Mouse (Mus musculus): ENCODE results near the gene Dnajb12. TPM values are rescaled to one million over a fixed set of nuclear protein-coding genes. Genes with fewer than 3 reads are reported as not detected.

Gene Dnajb12
- polyA plus RNA-seq, 1 experiment from 2014 or later, result 28.6 TPM

GRCm38 (mm10) chr10:59861201-59861600 lies 18.2 kb upstream of the Dnajb12 start:
- no peaks in the 10 kb centered on the region for H3K9me3 ChIP-seq (ENCODE audit: control insufficient read depth, low read length)
- no peak overlapping the region for H3K9ac ChIP-seq (ENCODE audit: low read length)
- no peaks in the 10 kb centered on the region for H3K36me3 ChIP-seq (ENCODE audit: control insufficient read depth, insufficient read depth, low read length)
- 0 out of 4 replicates have a peak, but pooled peaks cover 0 to 5% of the 10 kb centered on the region in 2 experiments for H3K4me1 ChIP-seq (ENCODE audit: control insufficient read depth in 2 of 2, insufficient read depth in 2 of 2, low read length in 2 of 2)
- H3K4me3 ChIP-seq (ENCODE audit: control insufficient read depth in 1 of 2, insufficient read depth in 1 of 2, low read depth in 1 of 2, low read length in 2 of 2), result no peak overlapping the region
- no peak overlapping the region for H3K27ac ChIP-seq (replicated peaks in 1 of 2; ENCODE audit: control insufficient read depth in 1 of 2, insufficient read depth in 1 of 2, low read depth in 2 of 2, low read length in 2 of 2)
- no peak overlapping the region for H3K4me2 ChIP-seq (ENCODE audit: low read length)
- 81% methylated on average over 10 of the region's 10 CpGs for WGBS
- no peak for ATAC-seq (ENCODE audit: insufficient number of reproducible peaks, insufficient read depth, low FRiP score, low read depth)
- H3K27me3 ChIP-seq (ENCODE audit: control insufficient read depth, insufficient read depth, low read length), result no peaks in the 10 kb centered on the region

- WGBS, result 81% methylated on average over 6 of the region's 6 CpGs
- no peak overlapping the region for H3K9ac ChIP-seq (ENCODE audit: low read length)
Measured at GRCm38 (mm10) chr10:59862816-59863440, 16.4 kb upstream of the Dnajb12 start.

GRCm38 (mm10) chr10:59863620-59864019 lies 15.7 kb upstream of the Dnajb12 start:
- H3K27me3 ChIP-seq (ENCODE audit: control insufficient read depth, insufficient read depth, low read length), result no peaks in the 10 kb centered on the region
- H3K27ac ChIP-seq (replicated peaks in 1 of 2; ENCODE audit: control insufficient read depth in 1 of 2, insufficient read depth in 1 of 2, low read depth in 2 of 2, low read length in 2 of 2), result no peak overlapping the region
- no peak overlapping the region for H3K9ac ChIP-seq (ENCODE audit: low read length)
- no peaks in the 10 kb centered on the region for H3K9me3 ChIP-seq (ENCODE audit: control insufficient read depth, low read length)
- 0 out of 4 replicates have a peak, but pooled peaks cover 0 to 5% of the 10 kb centered on the region in 2 experiments for H3K4me1 ChIP-seq (ENCODE audit: control insufficient read depth in 2 of 2, insufficient read depth in 2 of 2, low read length in 2 of 2)
- H3K4me3 ChIP-seq (ENCODE audit: control insufficient read depth in 1 of 2, insufficient read depth in 1 of 2, low read depth in 1 of 2, low read length in 2 of 2), result no peak overlapping the region
- H3K36me3 ChIP-seq (ENCODE audit: control insufficient read depth, insufficient read depth, low read length), result no peaks in the 10 kb centered on the region
- 45% methylated on average over 4 of the region's 4 CpGs for WGBS
- no peak overlapping the region for H3K4me2 ChIP-seq (ENCODE audit: low read length)
- ATAC-seq (ENCODE audit: insufficient number of reproducible peaks, insufficient read depth, low FRiP score, low read depth), result no peak

More at GRCm38 (mm10) chr10:59862816-59863440, 16.4 kb upstream of the Dnajb12 start:
- no peaks in the 10 kb centered on the region for H3K27me3 ChIP-seq (ENCODE audit: control insufficient read depth, insufficient read depth, low read length)
- H3K4me3 ChIP-seq (ENCODE audit: control insufficient read depth in 1 of 2, insufficient read depth in 1 of 2, low read depth in 1 of 2, low read length in 2 of 2), result no peak overlapping the region
- no peaks in the 10 kb centered on the region for H3K36me3 ChIP-seq (ENCODE audit: control insufficient read depth, insufficient read depth, low read length)
- H3K4me1 ChIP-seq (ENCODE audit: control insufficient read depth in 2 of 2, insufficient read depth in 2 of 2, low read length in 2 of 2), result 0 out of 4 replicates have a peak, but pooled peaks cover 0 to 5% of the 10 kb centered on the region in 2 experiments
- H3K9me3 ChIP-seq (ENCODE audit: control insufficient read depth, low read length), result no peaks in the 10 kb centered on the region
- no peak overlapping the region for H3K4me2 ChIP-seq (ENCODE audit: low read length)
- no peak overlapping the region for H3K27ac ChIP-seq (replicated peaks in 1 of 2; ENCODE audit: control insufficient read depth in 1 of 2, insufficient read depth in 1 of 2, low read depth in 2 of 2, low read length in 2 of 2)
- no peak for ATAC-seq (ENCODE audit: insufficient number of reproducible peaks, insufficient read depth, low FRiP score, low read depth)

GRCm38 (mm10) chr10:59864232-59864875 lies 15.0 kb upstream of the Dnajb12 start:
- no peak for ATAC-seq (ENCODE audit: insufficient number of reproducible peaks, insufficient read depth, low FRiP score, low read depth)
- no peak overlapping the region for H3K9ac ChIP-seq (ENCODE audit: low read length)
- H3K27ac ChIP-seq (replicated peaks in 1 of 2; ENCODE audit: control insufficient read depth in 1 of 2, insufficient read depth in 1 of 2, low read depth in 2 of 2, low read length in 2 of 2), result no peak overlapping the region
- H3K36me3 ChIP-seq (ENCODE audit: control insufficient read depth, insufficient read depth, low read length), result no peaks in the 10 kb centered on the region
- no peak overlapping the region for H3K4me3 ChIP-seq (ENCODE audit: control insufficient read depth in 1 of 2, insufficient read depth in 1 of 2, low read depth in 1 of 2, low read length in 2 of 2)
- 0 out of 4 replicates have a peak, but pooled peaks cover 0 to 5% of the 10 kb centered on the region in 2 experiments for H3K4me1 ChIP-seq (ENCODE audit: control insufficient read depth in 2 of 2, insufficient read depth in 2 of 2, low read length in 2 of 2)
- no peak overlapping the region for H3K4me2 ChIP-seq (ENCODE audit: low read length)
- H3K27me3 ChIP-seq (ENCODE audit: control insufficient read depth, insufficient read depth, low read length), result no peaks in the 10 kb centered on the region
- H3K9me3 ChIP-seq (ENCODE audit: control insufficient read depth, low read length), result no peaks in the 10 kb centered on the region
- WGBS, result 88% methylated on average over 19 of the region's 19 CpGs

- no peak overlapping the region for H3K9ac ChIP-seq (ENCODE audit: low read length)
- no peaks in the 10 kb centered on the region for H3K36me3 ChIP-seq (ENCODE audit: control insufficient read depth, insufficient read depth, low read length)
- no peaks in the 10 kb centered on the region for H3K27me3 ChIP-seq (ENCODE audit: control insufficient read depth, insufficient read depth, low read length)
- H3K4me2 ChIP-seq (ENCODE audit: low read length), result no peak overlapping the region
- peak; percentile 61 for ATAC-seq (ENCODE audit: insufficient number of reproducible peaks, insufficient read depth, low FRiP score, low read depth)
- H3K4me1 ChIP-seq (ENCODE audit: control insufficient read depth in 2 of 2, insufficient read depth in 2 of 2, low read length in 2 of 2), result 0 out of 4 replicates have a peak, but pooled peaks cover 0 to 5% of the 10 kb centered on the region in 2 experiments
- WGBS, result 30% methylated on average over 13 of the region's 13 CpGs
- H3K9me3 ChIP-seq (ENCODE audit: control insufficient read depth, low read length), result no peaks in the 10 kb centered on the region
- no peak overlapping the region for H3K4me3 ChIP-seq (ENCODE audit: control insufficient read depth in 1 of 2, insufficient read depth in 1 of 2, low read depth in 1 of 2, low read length in 2 of 2)
- H3K27ac ChIP-seq (replicated peaks in 1 of 2; ENCODE audit: control insufficient read depth in 1 of 2, insufficient read depth in 1 of 2, low read depth in 2 of 2, low read length in 2 of 2), result no peak overlapping the region
Measured at GRCm38 (mm10) chr10:59864884-59865726, 14.3 kb upstream of the Dnajb12 start.

- H3K9me3 ChIP-seq (ENCODE audit: control insufficient read depth, low read length), result no peaks in the 10 kb centered on the region
- no peak overlapping the region for H3K4me3 ChIP-seq (ENCODE audit: control insufficient read depth in 1 of 2, insufficient read depth in 1 of 2, low read depth in 1 of 2, low read length in 2 of 2)
- no peak overlapping the region for H3K27ac ChIP-seq (replicated peaks in 1 of 2; ENCODE audit: control insufficient read depth in 1 of 2, insufficient read depth in 1 of 2, low read depth in 2 of 2, low read length in 2 of 2)
- H3K36me3 ChIP-seq (ENCODE audit: control insufficient read depth, insufficient read depth, low read length), result no peaks in the 10 kb centered on the region
- 0 out of 4 replicates have a peak, but pooled peaks cover 0 to 4% of the 10 kb centered on the region in 2 experiments for H3K4me1 ChIP-seq (ENCODE audit: control insufficient read depth in 2 of 2, insufficient read depth in 2 of 2, low read length in 2 of 2)
- no peak overlapping the region for H3K4me2 ChIP-seq (ENCODE audit: low read length)
- H3K9ac ChIP-seq (ENCODE audit: low read length), result no peak overlapping the region
- no peaks in the 10 kb centered on the region for H3K27me3 ChIP-seq (ENCODE audit: control insufficient read depth, insufficient read depth, low read length)
- no peak for ATAC-seq (ENCODE audit: insufficient number of reproducible peaks, insufficient read depth, low FRiP score, low read depth)
- WGBS, result 73% methylated on average over 11 of the region's 11 CpGs
Measured at GRCm38 (mm10) chr10:59868266-59868665, 11.1 kb upstream of the Dnajb12 start.

- Histone ChIP-seq H3K9ac (ENCODE audit: low read length) (no peak overlapping the region), H3K4me1 (ENCODE audit: control insufficient read depth in 2 of 2, insufficient read depth in 2 of 2, low read length in 2 of 2) (no peaks in the 10 kb centered on the region), H3K36me3 (ENCODE audit: control insufficient read depth, insufficient read depth, low read length) (no peaks in the 10 kb centered on the region), H3K4me3 (ENCODE audit: control insufficient read depth in 1 of 2, insufficient read depth in 1 of 2, low read depth in 1 of 2, low read length in 2 of 2) (no peak overlapping the region), H3K27me3 (ENCODE audit: control insufficient read depth, insufficient read depth, low read length) (no peaks in the 10 kb centered on the region), H3K9me3 (ENCODE audit: control insufficient read depth, low read length) (no peaks in the 10 kb centered on the region), H3K4me2 (ENCODE audit: low read length) (no peak overlapping the region), H3K27ac (replicated peaks in 1 of 2; ENCODE audit: control insufficient read depth in 1 of 2, insufficient read depth in 1 of 2, low read depth in 2 of 2, low read length in 2 of 2) (no peak overlapping the region)
- no peak for ATAC-seq (ENCODE audit: insufficient number of reproducible peaks, insufficient read depth, low FRiP score, low read depth)
- 90% methylated on average over 6 of the region's 6 CpGs for WGBS
Measured at GRCm38 (mm10) chr10:59870038-59870437, 9.3 kb upstream of the Dnajb12 start.

Measured in heart, embryonic 14.5 days (tissue).